Mouse (Mus musculus) frontal cortex, adult (tissue): ENCODE data around the gene Mxd1.
A peak's percentile ranks its signal among the peaks of the same experiment; 100 is the strongest.

Source experiments
- ATAC-seq: cut with Nextera tagmentation; 2 replicates; pipeline ENCODE4 v1.9.2; 2017; ENCODE audit warnings: mild to moderate bottlenecking, moderate library complexity, mixed read lengths; ENCODE audit not compliant: low TSS enrichment

Gene Mxd1

GRCm38 (mm10) chr6:86599951-86600414, 69.0 kb downstream of the Mxd1 start:
- no peak for ATAC-seq

DNA sequence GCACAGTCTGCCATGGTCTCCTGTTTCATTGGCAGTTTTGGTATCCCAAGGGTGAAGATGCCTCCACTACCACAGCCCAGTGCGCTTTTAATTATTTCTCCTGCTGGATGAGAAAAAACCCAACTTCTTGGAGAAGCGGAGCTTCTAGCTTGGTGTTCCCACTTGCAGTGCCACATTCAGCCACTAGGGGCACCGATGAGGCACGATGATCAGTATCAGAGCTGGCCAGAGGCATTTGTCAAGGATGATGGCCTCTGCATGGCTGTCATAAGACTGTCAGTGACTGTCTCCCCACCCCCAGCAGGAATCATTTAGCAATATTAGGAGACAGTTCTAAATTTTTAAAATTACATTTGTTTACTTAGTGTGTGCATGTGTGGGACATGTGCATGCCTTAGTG, 69.8 kb downstream of the Mxd1 start:
- peak; percentile 72; the same call in 1 of the 2 replicates for ATAC-seq

- ATAC-seq = no peak
These were observed 70.2 kb downstream of the Mxd1 start for GRCm38 (mm10) chr6:86598742-86599193.
